Mouse (Mus musculus) kidney, postnatal 0 days (tissue): ENCODE measurements at regions not wholly inside any gene's neighbourhood (a gene's known extent, or its start where the extent isn't known, plus 50 kb on each side); places are given as distances from the start of the nearest gene placed in this dataset.
A peak's percentile ranks its signal among the peaks of the same experiment; 100 is the strongest.

ENCODE experiments used
- ATAC-seq: fragments of 200-750 bp; cut with Nextera tagmentation; replicated peaks from 2 replicates; pipeline ENCODE4 v1.8.0; 2017; ENCODE audit warnings: low read depth, moderate number of reproducible peaks, moderate TSS enrichment, moderate library complexity; ENCODE audit not compliant: low FRiP score
- DNase-seq: peaks from one replicate; pipeline ENCODE4 v3.0.0-alpha.2; 2016; ENCODE audit warnings: low spot score
- H3K27ac ChIP-seq: fragments of 300-500 bp; sonication (generic); 2 replicates; pipeline ENCODE4 v1.5.1; 2014; ENCODE audit warnings: mild to moderate bottlenecking
- H3K27me3 ChIP-seq: fragments of 300-500 bp; sonication (generic); 2 replicates; pipeline ENCODE4 v1.6.1; 2014; ENCODE audit warnings: low read length, mixed read lengths; ENCODE audit not compliant: insufficient read depth
- H3K36me3 ChIP-seq: fragments of 300-500 bp; sonication (generic); 2 replicates; pipeline ENCODE4 v1.6.1; 2014; ENCODE audit warnings: low read length, mixed read lengths; ENCODE audit not compliant: insufficient read depth
- H3K4me1 ChIP-seq: fragments of 300-500 bp; sonication (generic); replicated peaks from 2 replicates; pipeline ENCODE4 v1.6.1; 2014; ENCODE audit warnings: antibody characterized with exemption, low read length, mixed read lengths; ENCODE audit not compliant: insufficient read depth
- H3K4me2 ChIP-seq: fragments of 300-500 bp; sonication (generic); 2 replicates; pipeline ENCODE4 v1.6.1; 2014; ENCODE audit warnings: mild to moderate bottlenecking, low read length, moderate library complexity, mixed read lengths
- H3K4me3 ChIP-seq: fragments of 300-500 bp; sonication (generic); replicated peaks from 2 replicates; pipeline ENCODE4 v1.5.1; 2014; ENCODE audit warnings: low read depth, low read length
- H3K9ac ChIP-seq: fragments of 300-500 bp; sonication (generic); 2 replicates; pipeline ENCODE4 v1.6.1; 2014; ENCODE audit warnings: low read depth, low read length
- H3K9me3 ChIP-seq: fragments of 300-500 bp; sonication (generic); replicated peaks from 2 replicates; pipeline ENCODE4 v1.6.1; 2016; ENCODE audit warnings: low read length, inconsistent platforms, mixed read lengths
- CTCF ChIP-seq: IDR thresholded peaks from 2 replicates; pipeline ENCODE4 v1.5.1; 2016; ENCODE audit warnings: antibody characterized with exemption, low read depth, mild to moderate bottlenecking, moderate library complexity
- WGBS: fragments of 180-500 bp; shearing (Covaris S2); extraction: QIAGEN DNeasy Blood & Tissue Kit; methylation state at CpG from one replicate; pipeline ENCODE4 v1.1.7; 2014; 5-methylcytosine and 5-hydroxymethylcytosine counted together

GRCm38 (mm10) chr3:56485550-56486400 lies 302.3 kb upstream of the Nbea start:
- H3K27me3 ChIP-seq: no peaks in the 10 kb centered on the region
- no peaks in the 10 kb centered on the region for H3K9me3 ChIP-seq
- DNase-seq (no peak), ATAC-seq (no peak)
- no peak overlapping the region for H3K27ac ChIP-seq
- H3K36me3 ChIP-seq: no peaks in the 10 kb centered on the region
- no peak overlapping the region for H3K4me2 ChIP-seq
- no peak overlapping the region for H3K4me3 ChIP-seq
- 69% methylated on average over 12 of the region's 12 CpGs for WGBS
- TF ChIP-seq CTCF: no peak
- no peaks in the 10 kb centered on the region for H3K4me1 ChIP-seq
- no peak overlapping the region for H3K9ac ChIP-seq

GRCm38 (mm10) chr3:56484096-56484495 lies 300.6 kb upstream of the Nbea start:
- DNase-seq (no peak), ATAC-seq (no peak)
- no peak for TF ChIP-seq CTCF
- Histone ChIP-seq H3K9me3 (no peaks in the 10 kb centered on the region), H3K27ac (no peak overlapping the region), H3K4me3 (no peak overlapping the region), H3K36me3 (no peaks in the 10 kb centered on the region), H3K9ac (no peak overlapping the region), H3K27me3 (no peaks in the 10 kb centered on the region), H3K4me1 (no peaks in the 10 kb centered on the region), H3K4me2 (no peak overlapping the region)
- WGBS: 92% methylated on average over 8 of the region's 8 CpGs

- H3K4me2 ChIP-seq: no peak overlapping the region
- H3K4me3 ChIP-seq: no peak overlapping the region
- no peaks in the 10 kb centered on the region for H3K36me3 ChIP-seq
- DNase-seq (no peak), ATAC-seq (no peak)
- no peak overlapping the region for H3K9ac ChIP-seq
- H3K27me3 ChIP-seq: no peaks in the 10 kb centered on the region
- no peak overlapping the region for H3K27ac ChIP-seq
- H3K9me3 ChIP-seq: no peaks in the 10 kb centered on the region
- H3K4me1 ChIP-seq: no peaks in the 10 kb centered on the region
- no peak for TF ChIP-seq CTCF
- 79% methylated on average over 4 of the region's 4 CpGs for WGBS
Measured at GRCm38 (mm10) chr3:56483370-56483769, 299.9 kb upstream of the Nbea start.

GRCm38 (mm10) chr3:56479529-56479928 lies 296.0 kb upstream of the Nbea start:
- H3K4me1 ChIP-seq: no peaks in the 10 kb centered on the region
- WGBS: 93% methylated on average over 1 of the region's 1 CpGs
- H3K9ac ChIP-seq: no peak overlapping the region
- no peaks in the 10 kb centered on the region for H3K27me3 ChIP-seq
- H3K4me3 ChIP-seq: no peak overlapping the region
- TF ChIP-seq CTCF: no peak
- DNase-seq (no peak), ATAC-seq (no peak)
- H3K36me3 ChIP-seq: no peaks in the 10 kb centered on the region
- no peak overlapping the region for H3K27ac ChIP-seq
- no peaks in the 10 kb centered on the region for H3K9me3 ChIP-seq
- no peak overlapping the region for H3K4me2 ChIP-seq

- TF ChIP-seq CTCF: no peak
- no peaks in the 10 kb centered on the region for H3K36me3 ChIP-seq
- H3K9me3 ChIP-seq: no peaks in the 10 kb centered on the region
- DNase-seq: peak; percentile 43
- no peak overlapping the region for H3K9ac ChIP-seq
- H3K4me3 ChIP-seq: no peak overlapping the region
- 25% methylated on average over 6 of the region's 6 CpGs for WGBS
- no peaks in the 10 kb centered on the region for H3K27me3 ChIP-seq
- no peak overlapping the region for H3K4me2 ChIP-seq
- ATAC-seq: no peak
- H3K4me1 ChIP-seq: no peaks in the 10 kb centered on the region
- no peak overlapping the region for H3K27ac ChIP-seq
Measured at GRCm38 (mm10) chr3:56478544-56479140, 295.1 kb upstream of the Nbea start.

- TF ChIP-seq CTCF: no peak
- ATAC-seq (no peak), DNase-seq (peak; percentile 10)
- WGBS: 41% methylated on average over 3 of the region's 3 CpGs
- no peak overlapping the region for H3K4me2 ChIP-seq
- H3K9me3 ChIP-seq: no peaks in the 10 kb centered on the region
- no peak overlapping the region for H3K27ac ChIP-seq
- no peak overlapping the region for H3K4me3 ChIP-seq
- H3K36me3 ChIP-seq: no peaks in the 10 kb centered on the region
- H3K27me3 ChIP-seq: no peaks in the 10 kb centered on the region
- H3K4me1 ChIP-seq: no peaks in the 10 kb centered on the region
- no peak overlapping the region for H3K9ac ChIP-seq
Measured at GRCm38 (mm10) chr3:56475529-56476527, 292.3 kb upstream of the Nbea start.
